Mouse (Mus musculus): ENCODE results near the gene Tmem178.

Gene Tmem178

DNA sequence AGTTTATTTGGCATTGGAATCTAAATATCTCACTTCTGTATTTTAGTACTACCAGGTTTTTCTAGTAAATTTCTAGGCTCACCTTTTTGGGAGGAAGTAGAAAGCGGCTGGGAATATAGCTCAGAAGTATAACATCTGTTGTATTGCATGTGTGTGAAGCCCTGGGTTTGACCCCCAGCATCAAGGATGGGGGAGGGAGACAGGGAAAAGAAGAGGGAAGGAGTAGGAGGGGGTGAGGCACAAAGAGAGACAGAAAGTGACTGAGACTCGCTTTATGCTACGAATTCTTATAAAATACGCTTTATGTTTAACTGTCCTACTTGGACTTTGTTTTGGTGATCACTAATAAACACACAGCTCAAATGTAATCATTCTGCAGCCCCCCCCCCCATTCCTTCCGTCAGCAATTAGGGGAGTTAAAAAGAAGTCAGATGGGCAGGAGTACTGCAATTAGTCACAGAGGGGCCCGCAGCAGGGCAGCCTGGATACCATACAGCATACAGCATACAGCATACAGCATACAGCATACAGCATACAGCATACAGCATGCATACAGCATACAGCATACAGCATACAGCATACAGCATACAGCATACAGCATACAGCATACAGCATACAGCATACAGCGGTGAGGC, 103.6 kb downstream of the Tmem178 start:
- DNase-seq (ENCODE audit: low read depth, low spot score) = no peak

All from retina, adult 2 months (tissue).